Mouse (Mus musculus) spleen, adult 2 months (tissue): ENCODE data around the gene Fcrl5.

Source experiments
- CTCF ChIP-seq: fragments of 200-500 bp; IDR thresholded peaks from 2 replicates; pipeline ENCODE4 v1.5.1; 2011; ENCODE audit warnings: mild to moderate bottlenecking, inconsistent platforms; ENCODE audit not compliant: insufficient read depth, insufficient read length, insufficient replicate concordance; ENCODE audit errors: extremely low read depth
- POLR2A ChIP-seq: fragments of 200-500 bp; IDR thresholded peaks from 2 replicates; pipeline ENCODE4 v1.6.1; 2011; ENCODE audit warnings: low read depth, low read length, inconsistent platforms

GRCm38 (mm10) chr3:87546291-87546721 is 110.7 kb downstream of the Fcrl5 start:
- TF ChIP-seq POLR2A: no peak
- no peak for TF ChIP-seq CTCF
